Mouse (Mus musculus) testis, adult 2 months (tissue): ENCODE measurements at regions not wholly inside any gene's neighbourhood (a gene's known extent, or its start where the extent isn't known, plus 50 kb on each side); places are given as distances from the start of the nearest gene placed in this dataset.

ENCODE experiments used
- CTCF ChIP-seq: fragments of 200-500 bp; IDR thresholded peaks from 2 replicates; pipeline ENCODE4 v1.5.1; 2012; ENCODE audit warnings: low read depth, mild to moderate bottlenecking, inconsistent platforms, low read length, moderate library complexity; ENCODE audit not compliant: control insufficient read depth, insufficient read depth, insufficient replicate concordance
- POLR2A ChIP-seq: fragments of 200-500 bp; IDR thresholded peaks from 2 replicates; pipeline ENCODE4 v1.6.1; 2012; ENCODE audit warnings: low read depth, mild to moderate bottlenecking, inconsistent platforms, low read length, moderate library complexity; ENCODE audit not compliant: control insufficient read depth

DNA sequence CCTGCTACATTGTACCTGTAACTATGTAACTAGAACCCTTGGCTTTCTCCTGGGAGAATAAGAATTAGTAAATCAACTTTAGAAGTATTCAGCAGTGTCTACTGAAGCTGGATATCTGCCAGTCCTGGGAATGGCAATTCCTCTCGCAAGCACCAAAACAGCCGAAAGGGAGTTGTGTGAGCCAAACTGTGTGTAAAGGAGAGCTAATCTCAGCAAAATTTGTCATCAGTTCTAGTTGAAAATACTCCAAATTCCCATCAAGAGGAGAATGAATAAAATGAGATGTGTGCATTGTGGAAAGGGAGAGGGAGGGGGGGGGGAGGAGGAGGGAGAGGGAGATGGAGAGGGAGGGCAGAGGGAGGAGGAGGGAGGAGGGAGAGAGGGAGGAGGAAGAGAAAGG, 447.8 kb downstream of the Pdcd6ip start:
- TF ChIP-seq POLR2A (no peak), CTCF (no peak)
